Mouse (Mus musculus) kidney, adult 8-10 months (tissue): ENCODE measurements around the gene Zfp398.

Experiments
- DNase-seq, 2 experiments: peaks; one replicate each; pipeline ENCODE4 v3.0.0; 2022

Zfp398 gene

DNA sequence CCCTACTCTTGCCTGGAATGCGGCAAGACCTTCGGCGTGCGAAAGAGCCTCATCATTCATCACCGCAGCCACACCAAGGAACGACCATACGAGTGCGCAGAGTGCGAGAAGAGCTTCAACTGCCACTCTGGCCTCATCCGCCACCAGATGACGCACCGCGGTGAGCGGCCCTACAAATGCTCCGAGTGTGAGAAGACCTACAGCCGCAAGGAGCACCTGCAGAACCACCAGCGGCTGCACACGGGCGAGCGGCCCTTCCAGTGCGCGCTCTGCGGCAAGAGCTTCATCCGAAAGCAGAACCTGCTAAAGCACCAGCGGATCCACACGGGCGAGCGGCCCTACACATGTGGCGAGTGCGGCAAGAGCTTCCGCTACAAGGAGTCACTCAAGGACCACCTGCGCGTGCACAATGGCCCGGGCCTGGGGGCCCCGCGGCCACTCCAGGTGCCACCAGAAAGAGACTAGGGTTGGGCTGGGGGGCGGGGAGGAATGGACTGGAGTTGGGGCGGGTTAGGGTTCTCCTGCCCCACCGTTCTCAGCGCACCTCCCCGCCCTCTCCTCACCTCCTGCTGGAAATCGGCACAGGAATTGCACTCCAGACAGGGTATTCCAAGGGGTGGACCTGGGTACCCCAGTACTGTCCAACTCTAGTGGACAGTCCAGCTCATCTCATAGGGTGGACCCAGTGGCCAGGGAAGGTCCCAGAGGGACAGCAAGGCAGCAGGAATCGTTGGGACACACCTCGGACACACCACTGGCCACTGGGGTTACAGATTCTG is 69.6 kb downstream of the Zfp398 start:
- no peak for DNase-seq

DNA sequence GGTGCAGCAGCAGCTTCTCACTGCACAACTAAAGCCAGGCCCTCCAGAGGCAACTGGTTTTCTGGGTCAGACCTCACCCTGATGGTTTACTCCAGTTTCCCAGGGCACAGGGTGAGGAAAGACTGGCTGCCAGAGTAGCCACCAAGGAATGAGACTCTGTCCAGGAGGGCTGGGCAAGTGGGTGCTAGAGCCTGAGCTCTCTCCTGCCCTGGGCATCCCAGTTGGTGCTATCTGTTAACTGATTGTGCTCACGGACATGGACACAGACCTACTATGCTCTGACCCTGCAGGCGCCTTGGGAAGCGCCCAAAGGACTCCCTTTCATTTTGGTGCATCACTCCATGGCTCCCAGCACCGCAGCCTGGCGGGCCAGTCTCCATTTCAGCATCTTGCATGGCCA is 70.9 kb downstream of the Zfp398 start:
- no peak for DNase-seq

DNA sequence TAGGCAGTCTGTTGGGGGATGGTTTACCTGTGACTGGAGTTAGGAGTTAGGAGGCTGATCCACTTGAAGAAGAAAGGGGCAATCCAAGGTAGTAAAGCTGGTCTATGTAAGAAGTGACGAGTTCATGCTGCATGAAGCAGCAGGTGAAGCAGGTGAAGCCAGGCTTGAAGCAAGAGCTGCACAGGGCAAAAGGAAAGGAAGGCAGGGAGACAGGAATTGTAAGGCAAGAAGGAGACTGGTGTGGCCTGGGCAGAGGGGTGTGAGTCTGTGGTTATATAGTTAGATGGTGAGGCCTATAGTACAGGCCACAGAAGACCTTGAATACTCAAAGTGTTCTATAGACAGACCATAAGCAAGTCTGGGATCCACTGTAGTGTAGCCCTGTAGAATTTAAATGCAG is 73.5 kb downstream of the Zfp398 start:
- no peak for DNase-seq

DNA sequence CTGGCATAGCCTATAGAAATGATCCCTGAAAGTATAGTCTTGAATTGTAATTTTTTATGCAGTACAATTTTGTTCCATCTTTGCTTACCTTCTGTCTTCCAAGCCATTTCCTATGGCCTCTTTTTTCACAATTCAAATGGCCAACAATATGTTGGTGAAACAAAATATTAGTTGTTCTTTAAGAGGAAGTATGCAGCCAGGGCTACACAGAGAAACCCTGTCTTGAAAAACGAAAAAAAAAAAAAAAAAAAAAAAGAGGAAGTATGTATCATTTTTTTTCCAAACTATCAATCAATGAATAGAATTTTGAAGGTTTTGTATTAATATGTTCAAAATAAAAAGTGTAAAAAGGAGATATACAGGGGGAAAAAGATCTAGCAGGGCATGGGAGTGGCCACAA is 76.2 kb downstream of the Zfp398 start:
- no peak for DNase-seq

DNA sequence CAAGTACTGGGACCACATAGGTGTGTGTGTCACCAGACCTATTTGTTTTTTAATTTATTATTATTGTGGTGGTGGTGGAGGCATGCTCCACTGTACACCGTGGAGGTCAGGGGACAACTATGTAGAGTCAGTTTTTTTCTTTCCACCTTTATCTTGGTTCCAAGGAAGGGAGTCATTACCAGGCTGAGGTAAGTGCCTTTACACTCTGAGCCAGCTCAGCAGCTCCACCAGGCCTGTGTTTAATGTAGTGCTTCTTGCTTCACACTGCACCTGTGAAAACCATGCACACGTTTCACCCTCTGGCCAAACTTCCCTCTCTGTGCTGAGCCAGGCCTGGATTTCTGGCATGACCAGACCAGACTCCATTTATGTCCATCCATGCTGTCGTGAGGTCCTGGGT is 77.5 kb downstream of the Zfp398 start:
- no peak for DNase-seq

DNA sequence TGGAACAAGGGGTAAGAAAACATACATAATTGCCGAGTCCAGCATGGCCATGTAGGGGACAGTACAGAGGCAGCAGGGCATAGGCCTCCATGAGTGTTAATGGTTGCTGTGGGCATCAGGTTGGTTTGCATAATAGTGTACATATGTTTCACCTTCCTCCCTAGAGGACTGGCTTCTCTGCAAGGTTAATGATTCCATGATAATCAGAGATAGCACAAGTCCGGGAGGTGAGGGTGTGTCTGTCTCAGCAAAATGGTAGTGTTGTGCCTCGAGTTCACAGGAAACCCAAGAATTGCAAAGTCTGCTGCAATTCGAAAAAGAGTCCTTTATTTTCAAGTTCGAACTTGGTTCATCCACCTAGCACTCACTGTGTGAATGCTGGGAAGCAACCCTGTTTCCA is 81.6 kb downstream of the Zfp398 start:
- DNase-seq = no peak

DNA sequence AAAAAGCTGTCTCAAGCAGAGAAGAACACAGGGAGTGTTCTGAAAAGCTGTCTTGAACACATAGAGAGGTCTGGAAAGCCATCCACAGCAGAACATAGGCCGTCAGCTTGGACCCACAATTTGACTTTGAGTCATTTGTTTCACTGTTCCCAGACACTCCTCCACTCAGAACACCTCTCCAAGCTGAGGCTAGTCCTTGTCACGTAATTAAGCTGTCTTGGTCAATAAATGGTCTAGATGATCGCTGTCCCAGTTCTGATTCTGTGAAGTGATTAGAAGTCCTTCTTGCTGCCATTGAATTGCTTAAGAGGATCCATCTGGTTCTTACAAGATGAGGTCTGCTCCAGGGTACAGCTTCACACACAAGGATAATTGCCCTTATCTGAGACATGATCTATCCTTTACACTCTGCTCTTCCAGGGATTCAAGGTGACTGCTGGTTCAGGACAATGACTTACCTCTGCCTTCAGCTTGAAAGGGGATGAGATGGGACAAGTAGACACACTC is 83.4 kb downstream of the Zfp398 start:
- no peak for DNase-seq

DNA sequence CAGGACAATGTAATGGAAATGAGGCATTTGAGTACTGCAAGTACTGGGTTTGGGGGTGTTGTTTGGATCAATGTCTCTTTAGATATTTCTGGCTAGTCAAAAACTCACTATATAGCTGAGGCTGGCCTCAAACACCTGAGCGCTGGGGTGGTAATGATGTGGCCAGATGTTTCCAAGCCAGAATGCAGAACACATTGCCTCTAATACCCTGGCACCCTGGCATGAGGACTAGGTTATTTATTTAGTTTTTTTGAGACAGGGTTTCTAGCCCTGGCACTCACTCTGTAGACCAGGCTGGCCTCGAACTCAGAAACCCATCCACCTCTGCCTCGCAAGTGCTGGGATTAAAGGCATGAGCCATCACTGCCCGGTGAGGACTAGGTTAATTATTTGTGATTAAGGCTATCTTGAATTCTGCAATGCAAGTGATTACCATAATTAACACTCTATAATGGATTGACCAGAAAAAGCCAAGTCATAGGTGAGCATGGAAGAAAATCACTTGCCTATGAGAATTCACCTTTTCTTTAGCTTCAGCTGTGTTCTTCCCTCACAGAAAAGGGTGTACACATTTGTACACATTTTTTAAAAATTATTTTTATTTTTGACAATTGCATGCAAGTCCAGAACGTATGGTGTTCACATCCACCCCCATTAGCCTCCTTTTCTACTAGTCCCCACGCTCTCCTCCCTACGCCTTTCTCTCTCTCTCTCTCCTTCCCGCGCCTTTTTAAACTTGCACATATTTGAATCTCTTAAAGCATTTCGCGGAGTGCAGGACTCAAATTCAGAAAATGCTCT is 84.4 kb downstream of the Zfp398 start:
- no peak for DNase-seq

DNA sequence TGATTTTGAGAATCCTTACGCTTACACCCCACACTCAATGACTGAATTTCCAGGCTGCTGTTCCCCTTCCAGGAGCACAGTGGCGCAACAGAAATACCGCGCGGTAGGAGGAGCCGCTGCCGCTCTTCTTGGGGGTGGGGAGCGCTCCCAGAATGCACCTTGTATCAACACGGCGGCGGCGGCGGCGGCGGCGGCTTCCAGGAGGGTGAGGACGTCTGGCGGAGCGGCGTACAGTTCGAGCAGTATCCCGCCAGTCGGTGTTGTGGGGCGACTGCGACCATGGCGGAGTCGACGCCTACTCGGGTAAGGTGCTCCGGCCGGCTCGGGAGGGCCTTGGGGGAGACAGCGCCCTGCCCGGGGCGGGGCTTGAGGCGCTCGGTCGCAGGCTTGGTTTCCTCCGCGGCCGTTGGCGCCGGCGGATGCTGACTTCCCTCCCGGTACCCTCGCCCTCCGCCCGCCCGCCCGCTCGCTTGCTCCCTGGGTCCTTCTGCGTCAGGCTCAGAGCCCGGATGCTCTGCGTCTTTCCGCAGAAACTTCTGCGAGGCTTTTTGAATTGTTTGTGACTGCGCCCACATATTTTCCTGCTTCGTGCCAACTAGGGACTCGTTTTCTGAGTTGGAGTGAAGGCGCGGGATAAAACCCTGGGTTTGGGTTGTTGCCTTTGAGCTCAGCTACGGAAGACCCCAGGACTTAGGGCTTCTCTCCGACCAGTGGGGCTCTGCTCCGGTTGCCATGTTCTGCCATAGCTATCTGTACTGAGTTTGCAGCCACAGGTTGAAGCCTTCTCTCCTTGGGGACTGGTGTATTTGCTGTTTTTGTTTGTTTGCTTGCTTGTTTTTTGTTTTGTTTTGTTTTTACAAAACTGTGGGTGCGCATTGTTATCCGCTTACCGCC is 85.2 kb downstream of the Zfp398 start, which contains the start of gene Zfp212:
Zfp212 (plus strand) TSS at position 30 of the 894 bp plus-strand sequence.
- peak; percentile 84 to 89 for DNase-seq
